Mouse (Mus musculus): ENCODE measurements around the gene Vegfa.

- TF ChIP-seq CTCF (IDR thresholded peaks at IDR 0.05; ENCODE audit: extremely low read depth, insufficient read length, insufficient replicate concordance, low read depth, low read length) (no peak), POLR2A (IDR thresholded peaks at IDR 0.05; ENCODE audit: low read depth, low read length) (no peak)
Observed at GRCm38 (mm10) chr17:45972405-45972804, 59.8 kb downstream of the Vegfa start.

Data from small intestine, adult 2 months (tissue).